Mouse (Mus musculus) neural tube, embryonic 11.5 days (tissue): ENCODE results near the gene Sel1l3. TPM values are rescaled to one million over a fixed set of nuclear protein-coding genes. Genes with fewer than 3 reads are reported as not detected.

Experiments used
- ATAC-seq: fragments of 200-750 bp; cut with Nextera tagmentation; 2 replicates; pipeline ENCODE4 v1.8.0; 2017; ENCODE audit warnings: moderate number of reproducible peaks, mild to moderate bottlenecking, moderate TSS enrichment, moderate library complexity; ENCODE audit not compliant: insufficient read depth, low FRiP score, low TSS enrichment
- DNase-seq: peaks from one replicate; pipeline ENCODE4 v3.0.0-alpha.2; 2015; ENCODE audit warnings: low spot score
- H3K27ac ChIP-seq: fragments of 300-500 bp; sonication (generic); 2 replicates; pipeline ENCODE4 v1.5.1; 2014; ENCODE audit warnings: low read depth, mild to moderate bottlenecking, low read length
- H3K27me3 ChIP-seq: fragments of 300-500 bp; sonication (generic); 2 replicates; pipeline ENCODE4 v1.6.1; 2014; ENCODE audit warnings: mild to moderate bottlenecking, low read length, mixed read lengths; ENCODE audit not compliant: control insufficient read depth, insufficient read depth
- H3K36me3 ChIP-seq: fragments of 300-500 bp; sonication (generic); 2 replicates; pipeline ENCODE4 v1.6.1; 2014; ENCODE audit warnings: mild to moderate bottlenecking, low read length, moderate library complexity, mixed read lengths; ENCODE audit not compliant: control insufficient read depth, insufficient read depth
- H3K4me1 ChIP-seq: fragments of 300-500 bp; sonication (generic); 2 replicates; pipeline ENCODE4 v1.6.1; 2014; ENCODE audit warnings: low read length, mixed read lengths; ENCODE audit not compliant: control insufficient read depth, insufficient read depth
- H3K4me2 ChIP-seq: fragments of 300-500 bp; sonication (generic); 2 replicates; pipeline ENCODE4 v1.6.1; 2014; ENCODE audit warnings: low read depth, mild to moderate bottlenecking, moderate library complexity
- H3K4me3 ChIP-seq: fragments of 300-500 bp; sonication (generic); 2 replicates; pipeline ENCODE4 v1.5.1; 2014; ENCODE audit warnings: low read depth, low read length
- H3K9ac ChIP-seq: fragments of 300-500 bp; sonication (generic); 2 replicates; pipeline ENCODE4 v1.6.1; 2014; ENCODE audit warnings: mild to moderate bottlenecking, low read length
- H3K9me3 ChIP-seq: fragments of 300-500 bp; sonication (generic); 2 replicates; pipeline ENCODE4 v1.6.1; 2016; ENCODE audit warnings: low read length; ENCODE audit not compliant: control insufficient read depth
- WGBS: fragments of 180-500 bp; shearing (Covaris S2); extraction: QIAGEN DNeasy Blood & Tissue Kit; methylation state at CpG from one replicate; pipeline ENCODE4 v1.1.7; 2014; 5-methylcytosine and 5-hydroxymethylcytosine counted together
- polyA plus RNA-seq: library from polyadenylated mRNA; unstranded; fragments of >200 nt; fragmentation: Nextera tagmentation; extraction: Ambion mirVana; gene quantifications from 2 replicates; pipeline ENCODE4 v1.2.1, GENCODE M21; 2014

The Sel1l3 gene
- polyA plus RNA-seq, 1 experiment from 2014 or later: 3.4 TPM

- no peak for ATAC-seq
- H3K27me3 ChIP-seq: peaks cover 14% of the 10 kb centered on the region
- WGBS: 74% methylated on average over 4 of the region's 4 CpGs
Observed at GRCm38 (mm10) chr5:53210481-53210880, 3.2 kb downstream of the Sel1l3 start.

GRCm38 (mm10) chr5:53209773-53210172 lies 4.0 kb downstream of the Sel1l3 start:
- ATAC-seq: no peak
- H3K36me3 ChIP-seq: no peaks in the 10 kb centered on the region
- DNase-seq: no peak
- no peak overlapping the region for H3K4me3 ChIP-seq
- no peak overlapping the region for H3K9ac ChIP-seq
- peaks cover 14% of the 10 kb centered on the region for H3K27me3 ChIP-seq
- no peak overlapping the region for H3K4me2 ChIP-seq
- WGBS: 51% methylated on average over 7 of the region's 7 CpGs
- peaks cover 7% of the 10 kb centered on the region; the same call in 1 of the 2 replicates for H3K4me1 ChIP-seq
- H3K27ac ChIP-seq: no peak overlapping the region
- no peaks in the 10 kb centered on the region for H3K9me3 ChIP-seq

More at GRCm38 (mm10) chr5:53210481-53210880, 3.2 kb downstream of the Sel1l3 start:
- H3K36me3 ChIP-seq: no peaks in the 10 kb centered on the region
- H3K4me3 ChIP-seq: no peak overlapping the region
- DNase-seq: no peak
- H3K9ac ChIP-seq: no peak overlapping the region
- no peaks in the 10 kb centered on the region for H3K9me3 ChIP-seq
- no peak overlapping the region for H3K27ac ChIP-seq
- no peak overlapping the region for H3K4me2 ChIP-seq
- peaks cover 7% of the 10 kb centered on the region; the same call in 1 of the 2 replicates for H3K4me1 ChIP-seq

- Histone ChIP-seq H3K27me3 (peaks cover 11% of the 10 kb centered on the region), H3K36me3 (no peaks in the 10 kb centered on the region), H3K9ac (no peak overlapping the region), H3K4me3 (no peak overlapping the region), H3K4me2 (no peak overlapping the region), H3K4me1 (peaks cover 4% of the 10 kb centered on the region; the same call in 1 of the 2 replicates), H3K27ac (no peak overlapping the region), H3K9me3 (no peaks in the 10 kb centered on the region)
- 77% methylated on average over 1 of the region's 1 CpGs for WGBS
- ATAC-seq (no peak), DNase-seq (no peak)
Observed at GRCm38 (mm10) chr5:53208731-53209130, 5.0 kb downstream of the Sel1l3 start.

GRCm38 (mm10) chr5:53206575-53206974 lies 7.2 kb downstream of the Sel1l3 start:
- no peaks in the 10 kb centered on the region for H3K27me3 ChIP-seq
- ATAC-seq: no peak
- H3K36me3 ChIP-seq: no peaks in the 10 kb centered on the region
- H3K4me2 ChIP-seq: no peak overlapping the region
- 85% methylated on average over 5 of the region's 5 CpGs for WGBS
- DNase-seq: no peak
- no peak overlapping the region for H3K9ac ChIP-seq
- no peak overlapping the region for H3K4me3 ChIP-seq
- no peak overlapping the region for H3K27ac ChIP-seq
- no peaks in the 10 kb centered on the region for H3K4me1 ChIP-seq
- H3K9me3 ChIP-seq: no peaks in the 10 kb centered on the region

GRCm38 (mm10) chr5:53202748-53203147 lies 11.0 kb downstream of the Sel1l3 start:
- no peaks in the 10 kb centered on the region for H3K4me1 ChIP-seq
- DNase-seq (no peak), ATAC-seq (no peak)
- H3K4me2 ChIP-seq: no peak overlapping the region
- H3K9ac ChIP-seq: no peak overlapping the region
- no peak overlapping the region for H3K27ac ChIP-seq
- H3K9me3 ChIP-seq: no peaks in the 10 kb centered on the region
- no peaks in the 10 kb centered on the region for H3K27me3 ChIP-seq
- H3K36me3 ChIP-seq: no peaks in the 10 kb centered on the region
- 84% methylated on average over 8 of the region's 8 CpGs for WGBS
- H3K4me3 ChIP-seq: no peak overlapping the region

- H3K4me2 ChIP-seq: no peak overlapping the region
- H3K9ac ChIP-seq: no peak overlapping the region
- DNase-seq (no peak), ATAC-seq (no peak)
- no peaks in the 10 kb centered on the region for H3K36me3 ChIP-seq
- WGBS: 86% methylated on average over 10 of the region's 10 CpGs
- no peaks in the 10 kb centered on the region for H3K4me1 ChIP-seq
- no peaks in the 10 kb centered on the region for H3K9me3 ChIP-seq
- no peaks in the 10 kb centered on the region for H3K27me3 ChIP-seq
- no peak overlapping the region for H3K27ac ChIP-seq
- no peak overlapping the region for H3K4me3 ChIP-seq
Observed at GRCm38 (mm10) chr5:53200825-53201224, 12.9 kb downstream of the Sel1l3 start.

- no peak overlapping the region for H3K9ac ChIP-seq
- H3K27ac ChIP-seq: no peak overlapping the region
- H3K4me2 ChIP-seq: no peak overlapping the region
- no peaks in the 10 kb centered on the region for H3K27me3 ChIP-seq
- no peak for ATAC-seq
- DNase-seq: no peak
- H3K4me3 ChIP-seq: no peak overlapping the region
- H3K36me3 ChIP-seq: no peaks in the 10 kb centered on the region
- no peaks in the 10 kb centered on the region for H3K9me3 ChIP-seq
- WGBS: 79% methylated on average over 1 of the region's 1 CpGs
- H3K4me1 ChIP-seq: no peaks in the 10 kb centered on the region
Observed at GRCm38 (mm10) chr5:53198408-53198807, 15.3 kb downstream of the Sel1l3 start.

GRCm38 (mm10) chr5:53196387-53197088 lies 17.2 kb downstream of the Sel1l3 start:
- no peak overlapping the region for H3K9ac ChIP-seq
- 85% methylated on average over 10 of the region's 10 CpGs for WGBS
- DNase-seq (no peak), ATAC-seq (no peak)
- H3K27ac ChIP-seq: no peak overlapping the region
- H3K4me3 ChIP-seq: no peak overlapping the region
- H3K9me3 ChIP-seq: no peaks in the 10 kb centered on the region
- H3K36me3 ChIP-seq: no peaks in the 10 kb centered on the region
- H3K4me1 ChIP-seq: no peaks in the 10 kb centered on the region
- H3K27me3 ChIP-seq: no peaks in the 10 kb centered on the region
- H3K4me2 ChIP-seq: no peak overlapping the region

GRCm38 (mm10) chr5:53194841-53195240 lies 18.9 kb downstream of the Sel1l3 start:
- ATAC-seq (no peak), DNase-seq (no peak)
- Histone ChIP-seq H3K9me3 (no peaks in the 10 kb centered on the region), H3K27ac (no peak overlapping the region), H3K27me3 (no peaks in the 10 kb centered on the region), H3K4me1 (no peaks in the 10 kb centered on the region), H3K4me3 (no peak overlapping the region), H3K9ac (no peak overlapping the region), H3K36me3 (no peaks in the 10 kb centered on the region), H3K4me2 (no peak overlapping the region)
- WGBS: 94% methylated on average over 3 of the region's 3 CpGs
